Mouse (Mus musculus) stomach, embryonic 14.5 days (tissue): Measurements from ENCODE around the gene Mfng. TPM values are rescaled to one million over a fixed set of nuclear protein-coding genes. Genes with fewer than 3 reads are reported as not detected.

ENCODE experiments used
- ATAC-seq: fragments of 200-750 bp; cut with Nextera tagmentation; 2 replicates; pipeline ENCODE4 v1.8.0; 2017; ENCODE audit warnings: low read depth, moderate TSS enrichment; ENCODE audit not compliant: insufficient number of reproducible peaks, insufficient read depth, low FRiP score
- H3K27ac ChIP-seq: fragments of 300-500 bp; sonication (generic); 2 replicates; pipeline ENCODE4 v1.5.1; 2014; ENCODE audit warnings: mild to moderate bottlenecking, low read length, moderate library complexity, mixed read lengths
- H3K27me3 ChIP-seq: fragments of 300-500 bp; sonication (generic); 2 replicates; pipeline ENCODE4 v1.6.1; 2014; ENCODE audit warnings: low read length, control low read depth, mixed read lengths; ENCODE audit not compliant: control insufficient read depth, insufficient read depth
- H3K36me3 ChIP-seq: fragments of 300-500 bp; sonication (generic); 2 replicates; pipeline ENCODE4 v1.6.1; 2014; ENCODE audit warnings: mild to moderate bottlenecking, control low read depth, low read length, moderate library complexity, mixed read lengths; ENCODE audit not compliant: control insufficient read depth, insufficient read depth
- H3K4me1 ChIP-seq: fragments of 300-500 bp; sonication (generic); 2 replicates; pipeline ENCODE4 v1.6.1; 2014; ENCODE audit warnings: low read length, control low read depth, mixed read lengths; ENCODE audit not compliant: control insufficient read depth, insufficient read depth
- H3K4me2 ChIP-seq: fragments of 300-500 bp; sonication (generic); replicated peaks from 2 replicates; pipeline ENCODE4 v1.6.1; 2014; ENCODE audit warnings: low read depth, low read length, control low read depth
- H3K4me3 ChIP-seq: fragments of 300-500 bp; sonication (generic); 2 replicates; pipeline ENCODE4 v1.5.1; 2014; ENCODE audit warnings: low read depth, low read length, control low read depth
- H3K9ac ChIP-seq: fragments of 300-500 bp; sonication (generic); replicated peaks from 2 replicates; pipeline ENCODE4 v1.6.1; 2014; ENCODE audit warnings: low read depth, mild to moderate bottlenecking, control low read depth, low read length, moderate library complexity, mixed read lengths
- H3K9me3 ChIP-seq: fragments of 300-500 bp; sonication (generic); 2 replicates; pipeline ENCODE4 v1.6.1; 2016; ENCODE audit warnings: low read depth, low read length, control low read depth; ENCODE audit not compliant: control insufficient read depth
- WGBS: fragments of 180-500 bp; shearing (Covaris S2); extraction: QIAGEN DNeasy Blood & Tissue Kit; methylation state at CpG from one replicate; pipeline ENCODE4 v1.1.7; 2014; 5-methylcytosine and 5-hydroxymethylcytosine counted together
- polyA plus RNA-seq: library from polyadenylated mRNA; unstranded; fragments of >200 nt; fragmentation: Nextera tagmentation; extraction: Ambion mirVana; gene quantifications from 2 replicates; pipeline ENCODE4 v1.2.1, GENCODE M21; 2014

The Mfng gene
- polyA plus RNA-seq, 1 experiment from 2014 or later = 15.7 TPM

- H3K27ac ChIP-seq = no peak overlapping the region
- no peak for ATAC-seq
- H3K4me2 ChIP-seq = no peak overlapping the region
- H3K9me3 ChIP-seq = no peaks in the 10 kb centered on the region
- H3K4me1 ChIP-seq = peaks cover 10% of the 10 kb centered on the region; the same call in 1 of the 2 replicates
- H3K27me3 ChIP-seq = no peaks in the 10 kb centered on the region
- H3K36me3 ChIP-seq = no peaks in the 10 kb centered on the region
- H3K4me3 ChIP-seq = no peak overlapping the region
- WGBS = 75% methylated on average over 2 of the region's 2 CpGs
- no peak overlapping the region for H3K9ac ChIP-seq
Observed at GRCm38 (mm10) chr15:78805351-78805750, 32.1 kb upstream of the Mfng start.

DNA sequence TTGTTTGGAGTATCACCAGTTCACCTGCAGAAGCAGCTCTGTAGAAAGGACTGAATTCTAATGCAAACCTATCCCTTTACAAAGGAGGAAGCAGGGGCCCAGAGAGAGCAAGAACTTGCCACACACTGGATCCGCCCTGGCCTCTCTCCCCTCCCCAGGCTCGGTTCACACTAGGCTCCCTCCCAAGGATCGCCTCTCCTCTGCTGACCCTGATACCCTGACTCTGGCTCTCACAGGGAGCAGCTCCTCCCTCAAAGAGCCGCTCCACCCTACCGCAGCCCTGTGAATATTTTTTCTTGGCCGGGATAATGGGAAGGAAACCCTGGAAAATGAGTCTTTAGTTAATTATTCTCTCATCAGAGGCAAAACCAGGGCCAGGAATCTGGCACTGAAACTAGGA is 31.1 kb upstream of the Mfng start:
- Histone ChIP-seq H3K9me3 (no peaks in the 10 kb centered on the region), H3K4me3 (no peak overlapping the region), H3K4me1 (peaks cover 10% of the 10 kb centered on the region; the same call in 1 of the 2 replicates), H3K9ac (no peak overlapping the region), H3K4me2 (no peak overlapping the region), H3K27me3 (no peaks in the 10 kb centered on the region), H3K36me3 (no peaks in the 10 kb centered on the region), H3K27ac (peak overlapping the region; percentile 78; the same call in 1 of the 2 replicates)
- peak; percentile 54 for ATAC-seq
- 15% methylated on average over 6 of the region's 6 CpGs for WGBS

GRCm38 (mm10) chr15:78803499-78803900 is 30.2 kb upstream of the Mfng start:
- Histone ChIP-seq H3K4me1 (peaks cover 10% of the 10 kb centered on the region; the same call in 1 of the 2 replicates), H3K9ac (no peak overlapping the region), H3K4me2 (peak overlapping the region; percentile 8; the same call in 1 of the 2 replicates), H3K4me3 (no peak overlapping the region), H3K9me3 (no peaks in the 10 kb centered on the region), H3K27me3 (no peaks in the 10 kb centered on the region), H3K27ac (peak overlapping the region; percentile 78; the same call in 1 of the 2 replicates), H3K36me3 (no peaks in the 10 kb centered on the region)
- 16% methylated on average over 8 of the region's 8 CpGs for WGBS
- ATAC-seq = peak; percentile 12; the same call in 1 of the 2 replicates

- Histone ChIP-seq H3K4me1 (peaks cover 10% of the 10 kb centered on the region; the same call in 1 of the 2 replicates), H3K27me3 (no peaks in the 10 kb centered on the region), H3K4me3 (peak within 1 kb of the TSS; percentile 65), H3K36me3 (no peaks in the 10 kb centered on the region), H3K27ac (peak within 1 kb of the TSS; percentile 78; the same call in 1 of the 2 replicates), H3K4me2 (peak within 1 kb of the TSS; percentile 95), H3K9me3 (no peaks in the 10 kb centered on the region), H3K9ac (peak within 1 kb of the TSS; percentile 65)
- WGBS = 2% methylated on average over 66 of the region's 70 CpGs
- ATAC-seq = peak; percentile 59
Observed at GRCm38 (mm10) chr15:78802776-78803391, 29.6 kb upstream of the Mfng start, which contains the start of gene Card10. Gene Card10 (minus strand): TSS chr15:78803042.

DNA sequence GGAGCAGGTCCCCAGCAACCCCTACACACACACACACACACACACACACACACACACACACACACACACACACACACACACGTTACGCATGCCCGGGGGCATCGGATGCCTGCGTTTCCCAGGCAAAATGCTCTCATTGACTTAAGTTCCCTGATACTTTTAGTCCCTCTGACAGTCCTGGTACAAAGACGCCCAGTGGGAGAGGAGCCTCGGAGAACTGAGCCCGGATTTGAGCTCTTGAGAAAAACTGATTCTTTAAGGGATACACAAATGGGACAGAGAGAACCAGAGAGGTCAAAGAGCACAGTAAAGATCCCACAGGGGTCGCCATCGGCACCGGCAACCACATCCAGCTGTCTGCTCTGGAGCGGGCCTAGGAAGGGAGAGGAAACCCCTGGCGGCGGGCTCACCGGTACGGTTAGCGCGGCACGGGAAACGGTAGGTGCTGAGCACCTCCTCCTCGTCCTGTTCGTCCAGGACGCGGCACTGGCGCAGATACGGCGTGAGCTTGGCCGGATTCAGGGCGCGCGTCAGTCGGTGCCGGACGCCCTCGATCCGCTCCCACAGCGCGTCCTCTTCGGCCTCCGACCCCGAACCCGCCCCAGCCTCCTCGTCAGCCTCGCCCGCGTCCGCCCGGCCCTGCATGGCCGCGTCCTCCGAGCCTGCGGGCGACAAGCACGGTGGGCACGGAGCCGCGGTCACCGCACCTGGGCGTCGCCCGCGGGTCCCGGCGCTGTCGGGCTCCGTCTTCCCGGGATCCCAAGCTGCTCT is 28.9 kb upstream of the Mfng start:
- peak overlapping the region; percentile 36; the same call in 1 of the 2 replicates for H3K27ac ChIP-seq
- no peaks in the 10 kb centered on the region for H3K27me3 ChIP-seq
- no peaks in the 10 kb centered on the region for H3K36me3 ChIP-seq
- peak overlapping the region; percentile 95 for H3K4me2 ChIP-seq
- H3K4me1 ChIP-seq = peaks cover 10% of the 10 kb centered on the region; the same call in 1 of the 2 replicates
- H3K9me3 ChIP-seq = no peaks in the 10 kb centered on the region
- 4% methylated on average over 67 of the region's 67 CpGs for WGBS
- peak overlapping the region; percentile 65 for H3K4me3 ChIP-seq
- no peak for ATAC-seq
- H3K9ac ChIP-seq = peak overlapping the region; percentile 65

GRCm38 (mm10) chr15:78801571-78801970 is 28.3 kb upstream of the Mfng start:
- H3K27me3 ChIP-seq = no peaks in the 10 kb centered on the region
- H3K36me3 ChIP-seq = no peaks in the 10 kb centered on the region
- 63% methylated on average over 9 of the region's 9 CpGs for WGBS
- no peak overlapping the region for H3K27ac ChIP-seq
- peaks cover 11% of the 10 kb centered on the region; the same call in 1 of the 2 replicates for H3K4me1 ChIP-seq
- H3K4me3 ChIP-seq = peak overlapping the region; percentile 65
- no peak for ATAC-seq
- H3K9me3 ChIP-seq = no peaks in the 10 kb centered on the region
- no peak overlapping the region for H3K9ac ChIP-seq
- peak overlapping the region; percentile 95 for H3K4me2 ChIP-seq

DNA sequence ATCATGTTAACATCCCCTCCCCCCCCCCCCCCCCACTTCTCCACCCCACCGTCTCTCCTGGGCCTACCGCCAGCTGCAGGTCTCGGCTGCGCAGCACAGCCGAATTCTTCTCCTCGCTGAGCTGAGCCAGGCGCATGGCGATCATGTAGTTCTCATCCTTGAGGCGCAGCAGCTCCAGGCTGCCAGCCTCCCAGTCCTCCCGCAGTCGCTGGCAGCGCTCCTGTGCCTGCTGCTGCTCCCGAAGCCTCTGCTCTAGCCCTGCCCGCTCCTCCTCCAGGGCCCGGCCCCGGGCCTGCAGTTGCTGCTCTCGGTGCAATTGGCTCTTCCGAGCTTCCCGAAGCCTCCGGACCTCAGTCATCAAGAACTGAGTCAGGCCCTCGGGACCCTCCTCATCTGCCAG is 25.8 kb upstream of the Mfng start:
- H3K4me1 ChIP-seq = peaks cover 18% of the 10 kb centered on the region; the same call in 1 of the 2 replicates
- H3K9me3 ChIP-seq = no peaks in the 10 kb centered on the region
- no peak overlapping the region for H3K4me3 ChIP-seq
- no peak for ATAC-seq
- 53% methylated on average over 21 of the region's 21 CpGs for WGBS
- H3K27ac ChIP-seq = no peak overlapping the region
- H3K36me3 ChIP-seq = no peaks in the 10 kb centered on the region
- H3K9ac ChIP-seq = no peak overlapping the region
- no peak overlapping the region for H3K4me2 ChIP-seq
- no peaks in the 10 kb centered on the region for H3K27me3 ChIP-seq

- Histone ChIP-seq H3K9me3 (no peaks in the 10 kb centered on the region), H3K4me3 (no peak overlapping the region), H3K4me2 (no peak overlapping the region), H3K27me3 (no peaks in the 10 kb centered on the region), H3K36me3 (no peaks in the 10 kb centered on the region), H3K4me1 (peaks cover 14% of the 10 kb centered on the region; the same call in 1 of the 2 replicates), H3K27ac (no peak overlapping the region), H3K9ac (no peak overlapping the region)
- 73% methylated on average over 8 of the region's 8 CpGs for WGBS
- ATAC-seq = no peak
Observed at GRCm38 (mm10) chr15:78797060-78797329, 23.7 kb upstream of the Mfng start.
